Mouse (Mus musculus) bone marrow, adult 2 months (tissue): Measurements from ENCODE around the gene Akap3.

ENCODE experiments used
- CTCF ChIP-seq: fragments of 200-500 bp; IDR thresholded peaks from 2 replicates; pipeline ENCODE4 v1.5.1; 2011; ENCODE audit warnings: low read length, control low read depth; ENCODE audit not compliant: control insufficient read depth, insufficient read depth
- POLR2A ChIP-seq: fragments of 200-500 bp; IDR thresholded peaks from 2 replicates; pipeline ENCODE4 v1.6.1; 2011; ENCODE audit warnings: low read depth, mild to moderate bottlenecking, control low read depth, low read length, borderline replicate concordance; ENCODE audit not compliant: control insufficient read depth

- no peak for TF ChIP-seq CTCF
- TF ChIP-seq POLR2A, result no peak
These were observed at the start of gene Akap3 for GRCm38 (mm10) chr6:126852881-126853280.
